Mouse (Mus musculus): ENCODE results near the gene Trpc6. TPM values are rescaled to one million over a fixed set of nuclear protein-coding genes. Genes with fewer than 3 reads are reported as not detected.

Trpc6 gene
- polyA plus RNA-seq, 1 experiment from 2014 or later = 1.6 TPM

- Histone ChIP-seq H3K27me3 (no peaks in the 10 kb centered on the region), H3K4me1 (replicated peaks) (no peaks in the 10 kb centered on the region), H3K4me2 (no peak overlapping the region), H3K36me3 (replicated peaks) (no peaks in the 10 kb centered on the region), H3K4me3 (replicated peaks) (no peak overlapping the region), H3K9ac (no peak overlapping the region), H3K27ac (replicated peaks) (no peak overlapping the region), H3K9me3 (replicated peaks) (no peaks in the 10 kb centered on the region)
- WGBS (ENCODE audit: insufficient replicate concordance) = 45% methylated on average over 1 of the region's 1 CpGs
- no peak for ATAC-seq (ENCODE audit: insufficient read depth)
Measured at GRCm38 (mm10) chr9:8676607-8677006, 132.7 kb downstream of the Trpc6 start.

- Histone ChIP-seq H3K4me1 (replicated peaks) (no peaks in the 10 kb centered on the region), H3K27ac (replicated peaks) (no peak overlapping the region), H3K4me3 (replicated peaks) (no peak overlapping the region), H3K27me3 (no peaks in the 10 kb centered on the region), H3K4me2 (no peak overlapping the region), H3K9me3 (replicated peaks) (no peaks in the 10 kb centered on the region), H3K9ac (no peak overlapping the region), H3K36me3 (replicated peaks) (no peaks in the 10 kb centered on the region)
- ATAC-seq (ENCODE audit: insufficient read depth) = no peak
- WGBS (ENCODE audit: insufficient replicate concordance) = 17% methylated on average over 2 of the region's 2 CpGs
Measured at GRCm38 (mm10) chr9:8693177-8693576, 149.2 kb downstream of the Trpc6 start.

DNA sequence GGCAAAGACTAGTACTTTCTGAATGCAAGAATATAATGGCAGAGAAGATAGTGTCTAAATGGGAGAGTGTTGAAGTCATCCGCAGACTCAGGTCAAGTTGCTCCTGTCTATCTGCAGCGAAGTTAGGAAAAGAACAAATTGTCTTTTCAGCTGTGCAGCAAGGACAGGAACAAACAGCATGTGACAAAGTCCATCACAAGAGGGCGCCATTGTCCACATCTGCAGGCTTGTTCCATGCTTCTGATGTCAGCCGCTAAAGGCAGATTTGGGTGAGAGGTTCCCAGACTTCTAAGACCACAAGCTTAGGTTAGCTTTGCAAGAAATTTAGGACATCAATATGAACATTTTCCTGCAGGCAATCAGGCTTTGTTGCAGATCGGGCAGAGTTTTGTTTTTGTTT, 156.7 kb downstream of the Trpc6 start:
- ATAC-seq (ENCODE audit: insufficient read depth) = no peak
- H3K4me3 ChIP-seq (replicated peaks) = no peak overlapping the region
- no peak overlapping the region for H3K27ac ChIP-seq (replicated peaks)
- no peaks in the 10 kb centered on the region for H3K36me3 ChIP-seq (replicated peaks)
- no peak overlapping the region for H3K9ac ChIP-seq
- H3K27me3 ChIP-seq = no peaks in the 10 kb centered on the region
- 21% methylated on average over 5 of the region's 5 CpGs for WGBS (ENCODE audit: insufficient replicate concordance)
- H3K9me3 ChIP-seq (replicated peaks) = no peaks in the 10 kb centered on the region
- H3K4me1 ChIP-seq (replicated peaks) = no peaks in the 10 kb centered on the region
- no peak overlapping the region for H3K4me2 ChIP-seq

GRCm38 (mm10) chr9:8703516-8703915, 159.6 kb downstream of the Trpc6 start:
- H3K27ac ChIP-seq (replicated peaks) = no peak overlapping the region
- H3K4me2 ChIP-seq = no peak overlapping the region
- H3K36me3 ChIP-seq (replicated peaks) = no peaks in the 10 kb centered on the region
- 47% methylated on average over 1 of the region's 1 CpGs for WGBS (ENCODE audit: insufficient replicate concordance)
- H3K9me3 ChIP-seq (replicated peaks) = no peaks in the 10 kb centered on the region
- ATAC-seq (ENCODE audit: insufficient read depth) = no peak
- no peak overlapping the region for H3K4me3 ChIP-seq (replicated peaks)
- H3K27me3 ChIP-seq = no peaks in the 10 kb centered on the region
- no peak overlapping the region for H3K9ac ChIP-seq
- no peaks in the 10 kb centered on the region for H3K4me1 ChIP-seq (replicated peaks)

DNA sequence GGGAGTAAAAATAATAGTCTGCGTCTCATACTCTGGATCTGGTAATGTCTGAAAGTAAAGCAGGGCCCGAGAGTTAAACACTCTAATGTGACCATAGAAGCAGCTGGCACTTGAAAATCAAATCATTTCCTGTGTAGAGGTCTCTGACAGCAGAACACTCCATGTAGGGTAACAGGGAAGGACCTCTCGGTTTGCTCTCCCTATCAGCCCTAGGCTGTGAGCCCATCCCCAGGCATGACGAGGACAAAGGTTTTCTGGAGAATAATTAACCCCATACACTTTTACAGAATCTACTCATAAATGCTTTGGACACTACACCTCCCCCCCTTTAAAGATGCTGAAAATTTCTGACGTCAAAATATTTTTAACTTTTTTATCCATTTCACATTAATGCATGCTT, 160.0 kb downstream of the Trpc6 start:
- H3K36me3 ChIP-seq (replicated peaks) = no peaks in the 10 kb centered on the region
- no peaks in the 10 kb centered on the region for H3K4me1 ChIP-seq (replicated peaks)
- no peak overlapping the region for H3K4me2 ChIP-seq
- no peak overlapping the region for H3K27ac ChIP-seq (replicated peaks)
- H3K27me3 ChIP-seq = no peaks in the 10 kb centered on the region
- WGBS (ENCODE audit: insufficient replicate concordance) = 44% methylated on average over 5 of the region's 5 CpGs
- H3K9me3 ChIP-seq (replicated peaks) = no peaks in the 10 kb centered on the region
- H3K9ac ChIP-seq = no peak overlapping the region
- no peak for ATAC-seq (ENCODE audit: insufficient read depth)
- no peak overlapping the region for H3K4me3 ChIP-seq (replicated peaks)

- Histone ChIP-seq H3K9me3 (replicated peaks) (no peaks in the 10 kb centered on the region), H3K36me3 (replicated peaks) (no peaks in the 10 kb centered on the region), H3K27ac (replicated peaks) (no peak overlapping the region), H3K4me2 (no peak overlapping the region), H3K27me3 (no peaks in the 10 kb centered on the region), H3K9ac (no peak overlapping the region), H3K4me1 (replicated peaks) (no peaks in the 10 kb centered on the region), H3K4me3 (replicated peaks) (no peak overlapping the region)
- 33% methylated on average over 3 of the region's 3 CpGs for WGBS (ENCODE audit: insufficient replicate concordance)
- ATAC-seq (ENCODE audit: insufficient read depth) = no peak
Measured at GRCm38 (mm10) chr9:8710052-8710739, 166.3 kb downstream of the Trpc6 start.

DNA sequence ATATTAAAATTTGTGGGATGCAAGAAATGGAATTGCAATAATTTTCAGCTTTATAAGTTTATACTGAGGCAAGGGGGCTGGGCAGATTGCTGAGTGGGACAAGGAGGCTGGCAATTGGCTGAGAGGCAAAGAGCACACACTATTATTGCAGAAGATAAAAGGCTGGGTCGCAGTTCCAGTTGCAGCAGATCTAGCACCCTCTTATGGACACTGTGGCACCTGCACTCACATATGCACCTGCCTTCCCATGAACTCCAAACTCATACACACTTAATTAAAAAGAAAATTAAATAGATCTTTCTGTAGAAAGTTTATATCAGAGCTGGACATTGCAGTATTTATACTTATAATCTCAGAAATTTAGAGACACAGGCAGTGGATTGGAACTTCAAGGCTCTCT, 175.1 kb downstream of the Trpc6 start:
- ATAC-seq (ENCODE audit: insufficient read depth) = no peak
- Histone ChIP-seq H3K9ac (no peak overlapping the region), H3K4me3 (replicated peaks) (no peak overlapping the region), H3K9me3 (replicated peaks) (no peaks in the 10 kb centered on the region), H3K4me2 (no peak overlapping the region), H3K27ac (replicated peaks) (no peak overlapping the region), H3K27me3 (no peaks in the 10 kb centered on the region), H3K36me3 (replicated peaks) (no peaks in the 10 kb centered on the region), H3K4me1 (replicated peaks) (no peaks in the 10 kb centered on the region)
- 52% methylated on average over 1 of the region's 1 CpGs for whole genome bisulfite sequencing (ENCODE audit: insufficient replicate concordance)

DNA sequence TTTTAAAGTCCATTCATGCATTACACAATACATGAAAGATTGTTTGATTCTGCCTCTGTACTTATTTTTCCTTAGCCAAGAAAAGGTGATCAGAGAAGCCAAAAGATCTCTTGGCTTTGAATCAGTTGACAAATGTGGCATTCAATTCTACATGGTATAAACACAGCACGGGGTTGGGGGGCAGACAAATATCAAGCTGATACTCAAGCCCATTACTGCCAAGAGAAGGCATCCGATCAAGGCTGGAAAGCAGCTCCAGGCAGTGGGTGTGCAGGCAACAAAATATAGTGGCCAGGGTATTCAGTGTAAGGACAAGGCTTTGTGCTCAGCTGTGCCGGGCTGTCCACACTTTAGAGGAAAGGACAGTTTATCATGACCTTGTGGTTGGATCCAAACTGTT, 185.1 kb downstream of the Trpc6 start:
- Histone ChIP-seq H3K4me1 (replicated peaks) (no peaks in the 10 kb centered on the region), H3K9me3 (replicated peaks) (no peaks in the 10 kb centered on the region), H3K4me3 (replicated peaks) (no peak overlapping the region), H3K36me3 (replicated peaks) (no peaks in the 10 kb centered on the region), H3K27me3 (no peaks in the 10 kb centered on the region), H3K4me2 (no peak overlapping the region), H3K9ac (no peak overlapping the region), H3K27ac (replicated peaks) (no peak overlapping the region)
- ATAC-seq (ENCODE audit: insufficient read depth) = no peak
- WGBS (ENCODE audit: insufficient replicate concordance) = 57% methylated on average over 3 of the region's 3 CpGs

All from liver, embryonic 15.5 days (tissue).